Mouse (Mus musculus) testis, adult 2 months (tissue): ENCODE data around the gene Sox5. TPM values are rescaled to one million over a fixed set of nuclear protein-coding genes. Genes with fewer than 3 reads are reported as not detected.

ENCODE experiments used
- H3K27ac ChIP-seq: fragments of 200-500 bp; 2 replicates; pipeline ENCODE4 v1.5.1; 2012; ENCODE audit warnings: low read depth, low read length; ENCODE audit not compliant: control insufficient read depth, insufficient read depth
- H3K27me3 ChIP-seq: fragments of 200-500 bp; 2 replicates; pipeline ENCODE4 v1.6.1; 2012; ENCODE audit warnings: mild to moderate bottlenecking, low read length, moderate library complexity; ENCODE audit not compliant: control insufficient read depth, insufficient read depth
- H3K36me3 ChIP-seq: fragments of 200-500 bp; 2 replicates; pipeline ENCODE4 v1.6.1; 2012; ENCODE audit warnings: mild to moderate bottlenecking, low read length; ENCODE audit not compliant: control insufficient read depth, insufficient read depth
- H3K4me1 ChIP-seq: fragments of 200-500 bp; 2 replicates; pipeline ENCODE4 v1.6.1; 2012; ENCODE audit warnings: low read length; ENCODE audit not compliant: control insufficient read depth, insufficient read depth
- H3K4me3 ChIP-seq: fragments of 200-500 bp; 2 replicates; pipeline ENCODE4 v1.5.1; 2012; ENCODE audit warnings: low read depth, mild to moderate bottlenecking, low read length, moderate library complexity, mixed read lengths; ENCODE audit not compliant: control insufficient read depth
- CTCF ChIP-seq: fragments of 200-500 bp; IDR thresholded peaks from 2 replicates; pipeline ENCODE4 v1.5.1; 2012; ENCODE audit warnings: low read depth, mild to moderate bottlenecking, inconsistent platforms, low read length, moderate library complexity; ENCODE audit not compliant: control insufficient read depth, insufficient read depth, insufficient replicate concordance
- POLR2A ChIP-seq: fragments of 200-500 bp; IDR thresholded peaks from 2 replicates; pipeline ENCODE4 v1.6.1; 2012; ENCODE audit warnings: low read depth, mild to moderate bottlenecking, inconsistent platforms, low read length, moderate library complexity; ENCODE audit not compliant: control insufficient read depth
- polyA plus RNA-seq: library from polyadenylated mRNA; depleted of rRNA; stranded (reverse); fragments of >200 nt; gene quantifications from 2 replicates; pipeline ENCODE4 v1.2.3, GENCODE M21; 2012

The Sox5 gene
- polyA plus RNA-seq, 1 experiment = 148 TPM

- Histone ChIP-seq H3K27ac (no peak overlapping the region), H3K27me3 (no peaks in the 10 kb centered on the region), H3K4me3 (no peak overlapping the region), H3K36me3 (no peaks in the 10 kb centered on the region), H3K4me1 (no peaks in the 10 kb centered on the region)
- TF ChIP-seq CTCF = no peak
These were observed 919.1 kb downstream of the Sox5 start for GRCm38 (mm10) chr6:143862611-143863110.

GRCm38 (mm10) chr6:143860036-143860435 lies 921.7 kb downstream of the Sox5 start:
- Histone ChIP-seq H3K27me3 (no peaks in the 10 kb centered on the region), H3K4me3 (no peak overlapping the region), H3K4me1 (no peaks in the 10 kb centered on the region), H3K36me3 (no peaks in the 10 kb centered on the region), H3K27ac (no peak overlapping the region)
- TF ChIP-seq CTCF (no peak), POLR2A (no peak)

GRCm38 (mm10) chr6:143859535-143859934 lies 922.2 kb downstream of the Sox5 start:
- no peaks in the 10 kb centered on the region for H3K27me3 ChIP-seq
- TF ChIP-seq CTCF = no peak
- H3K36me3 ChIP-seq = no peaks in the 10 kb centered on the region
- H3K4me1 ChIP-seq = no peaks in the 10 kb centered on the region
- no peak overlapping the region for H3K27ac ChIP-seq
- no peak overlapping the region for H3K4me3 ChIP-seq

GRCm38 (mm10) chr6:143858551-143858950 lies 923.2 kb downstream of the Sox5 start:
- Histone ChIP-seq H3K36me3 (no peaks in the 10 kb centered on the region), H3K27me3 (no peaks in the 10 kb centered on the region), H3K27ac (no peak overlapping the region), H3K4me3 (no peak overlapping the region), H3K4me1 (no peaks in the 10 kb centered on the region)
- no peak for TF ChIP-seq CTCF

- Histone ChIP-seq H3K36me3 (no peaks in the 10 kb centered on the region), H3K27me3 (no peaks in the 10 kb centered on the region), H3K4me3 (no peak overlapping the region), H3K4me1 (no peaks in the 10 kb centered on the region), H3K27ac (no peak overlapping the region)
- TF ChIP-seq POLR2A = no peak
- no peak for TF ChIP-seq CTCF
These were observed 924.4 kb downstream of the Sox5 start for GRCm38 (mm10) chr6:143857376-143857775.

GRCm38 (mm10) chr6:143855421-143855820 lies 926.4 kb downstream of the Sox5 start:
- Histone ChIP-seq H3K27ac (no peak overlapping the region), H3K27me3 (no peaks in the 10 kb centered on the region), H3K4me1 (no peaks in the 10 kb centered on the region), H3K36me3 (no peaks in the 10 kb centered on the region), H3K4me3 (no peak overlapping the region)
- TF ChIP-seq CTCF (no peak), POLR2A (no peak)

- Histone ChIP-seq H3K27me3 (no peaks in the 10 kb centered on the region), H3K36me3 (no peaks in the 10 kb centered on the region), H3K4me3 (no peak overlapping the region), H3K4me1 (no peaks in the 10 kb centered on the region), H3K27ac (no peak overlapping the region)
- TF ChIP-seq POLR2A (no peak), CTCF (no peak)
These were observed 927.7 kb downstream of the Sox5 start for GRCm38 (mm10) chr6:143854031-143854430.

- no peaks in the 10 kb centered on the region for H3K4me1 ChIP-seq
- H3K36me3 ChIP-seq = no peaks in the 10 kb centered on the region
- H3K27ac ChIP-seq = no peak overlapping the region
- H3K4me3 ChIP-seq = no peak overlapping the region
- no peak for TF ChIP-seq CTCF
- no peak for TF ChIP-seq POLR2A
- H3K27me3 ChIP-seq = no peaks in the 10 kb centered on the region
These were observed 936.0 kb downstream of the Sox5 start for GRCm38 (mm10) chr6:143845761-143846160.
